Mouse (Mus musculus): ENCODE measurements around the gene Mcur1. TPM values are rescaled to one million over a fixed set of nuclear protein-coding genes. Genes with fewer than 3 reads are reported as not detected.

The Mcur1 gene
- polyA plus RNA-seq, 1 experiment from 2014 or later, result 8.1 TPM

GRCm38 (mm10) chr13:43540205-43540815, 19.7 kb downstream of the Mcur1 start:
- H3K27me3 ChIP-seq, result no peaks in the 10 kb centered on the region
- no peak overlapping the region for H3K4me2 ChIP-seq
- no peak overlapping the region for H3K9ac ChIP-seq
- H3K4me3 ChIP-seq, result no peak overlapping the region
- 74% methylated on average over 14 of the region's 14 CpGs for WGBS
- no peak overlapping the region for H3K27ac ChIP-seq (replicated peaks)
- H3K4me1 ChIP-seq (replicated peaks), result 0 out of 2 replicates have a peak, but pooled peaks cover 8% of the 10 kb centered on the region
- peak; percentile 54; the same call in 1 of the 2 replicates for ATAC-seq (ENCODE audit: low FRiP score, low read depth)
- no peaks in the 10 kb centered on the region for H3K9me3 ChIP-seq
- H3K36me3 ChIP-seq, result peaks cover 7% of the 10 kb centered on the region; the same call in 1 of the 2 replicates

GRCm38 (mm10) chr13:43539409-43539808, 20.6 kb downstream of the Mcur1 start:
- H3K4me2 ChIP-seq, result no peak overlapping the region
- H3K4me3 ChIP-seq, result no peak overlapping the region
- no peak for ATAC-seq (ENCODE audit: low FRiP score, low read depth)
- H3K4me1 ChIP-seq (replicated peaks), result 0 out of 2 replicates have a peak, but pooled peaks cover 8% of the 10 kb centered on the region
- peaks cover 7% of the 10 kb centered on the region; the same call in 1 of the 2 replicates for H3K36me3 ChIP-seq
- H3K9ac ChIP-seq, result no peak overlapping the region
- 88% methylated on average over 3 of the region's 3 CpGs for WGBS
- H3K27me3 ChIP-seq, result no peaks in the 10 kb centered on the region
- no peak overlapping the region for H3K27ac ChIP-seq (replicated peaks)
- H3K9me3 ChIP-seq, result no peaks in the 10 kb centered on the region

GRCm38 (mm10) chr13:43537854-43538253, 22.1 kb downstream of the Mcur1 start:
- no peak overlapping the region for H3K27ac ChIP-seq (replicated peaks)

GRCm38 (mm10) chr13:43534015-43534414, 26.0 kb downstream of the Mcur1 start:
- Histone ChIP-seq H3K36me3 (no peaks in the 10 kb centered on the region), H3K4me1 (replicated peaks) (peaks cover 25% of the 10 kb centered on the region), H3K9ac (no peak overlapping the region), H3K4me3 (no peak overlapping the region), H3K27ac (replicated peaks) (no peak overlapping the region), H3K9me3 (no peaks in the 10 kb centered on the region), H3K27me3 (no peaks in the 10 kb centered on the region), H3K4me2 (no peak overlapping the region)
- 80% methylated on average over 4 of the region's 4 CpGs for WGBS
- ATAC-seq (ENCODE audit: low FRiP score, low read depth), result no peak

More at GRCm38 (mm10) chr13:43537854-43538253, 22.1 kb downstream of the Mcur1 start:
- ATAC-seq (ENCODE audit: low FRiP score, low read depth), result no peak
- WGBS, result 74% methylated on average over 6 of the region's 6 CpGs
- Histone ChIP-seq H3K4me2 (no peak overlapping the region), H3K9me3 (no peaks in the 10 kb centered on the region), H3K9ac (no peak overlapping the region), H3K4me3 (no peak overlapping the region), H3K36me3 (no peaks in the 10 kb centered on the region), H3K27me3 (no peaks in the 10 kb centered on the region), H3K4me1 (replicated peaks) (0 out of 2 replicates have a peak, but pooled peaks cover 8% of the 10 kb centered on the region)

GRCm38 (mm10) chr13:43530832-43531693, 28.9 kb downstream of the Mcur1 start:
- no peak overlapping the region for H3K9ac ChIP-seq
- WGBS, result 8% methylated on average over 13 of the region's 13 CpGs
- no peaks in the 10 kb centered on the region for H3K36me3 ChIP-seq
- peak overlapping the region; percentile 42 for H3K4me2 ChIP-seq
- peak; percentile 94 for ATAC-seq (ENCODE audit: low FRiP score, low read depth)
- H3K4me1 ChIP-seq (replicated peaks), result peaks cover 25% of the 10 kb centered on the region
- H3K27me3 ChIP-seq, result no peaks in the 10 kb centered on the region
- H3K4me3 ChIP-seq, result peak overlapping the region; percentile 4; the same call in 1 of the 2 replicates
- H3K27ac ChIP-seq (replicated peaks), result peak overlapping the region; percentile 67
- no peaks in the 10 kb centered on the region for H3K9me3 ChIP-seq

DNA sequence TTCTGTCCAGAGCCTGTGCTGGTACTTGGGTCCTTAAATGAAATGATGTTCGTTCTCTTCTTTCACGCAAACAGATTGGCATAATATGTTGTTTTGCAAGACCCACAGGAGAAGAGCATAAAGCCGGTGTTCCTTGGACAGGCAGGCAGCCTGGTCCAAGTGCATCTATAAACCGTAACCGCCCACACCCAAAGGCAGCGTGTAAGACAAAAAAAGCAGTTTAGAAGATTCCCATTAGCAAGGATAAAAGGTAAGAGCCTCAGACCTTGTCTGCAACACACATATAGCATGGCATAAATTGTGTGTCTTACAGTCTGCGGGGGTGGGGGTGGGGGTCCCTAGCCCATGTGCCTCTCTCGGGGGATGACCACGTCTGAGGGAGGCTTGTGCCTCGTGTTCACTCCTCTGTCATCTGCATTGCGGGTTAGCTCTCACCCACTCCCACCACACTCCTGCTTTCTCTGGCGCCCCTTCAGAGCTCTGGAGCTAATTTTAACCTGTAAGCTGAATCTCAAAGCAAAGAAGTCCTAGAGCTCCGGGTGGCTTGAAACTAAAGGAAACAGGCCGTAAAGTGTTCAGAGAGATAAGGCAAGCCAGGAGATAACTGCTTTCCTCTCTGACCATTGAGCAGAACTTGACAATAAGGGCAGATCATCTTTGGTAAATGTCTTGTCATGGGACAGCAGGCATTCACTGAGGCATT, 29.7 kb downstream of the Mcur1 start:
- Histone ChIP-seq H3K9ac (no peak overlapping the region), H3K4me1 (replicated peaks) (peaks cover 32% of the 10 kb centered on the region), H3K27me3 (no peaks in the 10 kb centered on the region), H3K4me3 (no peak overlapping the region), H3K36me3 (no peaks in the 10 kb centered on the region), H3K9me3 (no peaks in the 10 kb centered on the region), H3K27ac (replicated peaks) (peak overlapping the region; percentile 67), H3K4me2 (no peak overlapping the region; the same call in 1 of the 2 replicates)
- no peak for ATAC-seq (ENCODE audit: low FRiP score, low read depth)
- WGBS, result 52% methylated on average over 14 of the region's 14 CpGs

DNA sequence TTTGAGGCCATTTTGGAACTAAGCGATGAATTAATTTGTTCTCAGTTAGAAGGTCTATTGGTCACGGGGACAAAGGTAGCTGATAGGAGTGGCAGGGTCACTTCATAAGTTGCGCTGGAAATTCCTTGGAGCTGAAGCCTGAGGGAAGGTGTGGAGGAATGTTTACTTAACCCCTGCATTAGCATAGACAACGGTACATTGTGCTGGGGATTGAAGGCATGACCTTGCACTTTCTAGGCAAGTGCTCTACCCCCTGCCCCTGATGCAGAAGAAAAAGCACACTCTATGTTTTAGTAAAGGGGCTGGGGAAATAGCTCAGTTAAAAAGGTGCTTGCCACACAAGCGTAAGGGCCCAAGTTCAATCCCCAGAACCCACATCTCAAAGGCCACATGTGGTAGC, 33.7 kb downstream of the Mcur1 start:
- Histone ChIP-seq H3K4me1 (replicated peaks) (peaks cover 33% of the 10 kb centered on the region), H3K9me3 (no peaks in the 10 kb centered on the region), H3K27me3 (no peaks in the 10 kb centered on the region), H3K36me3 (no peaks in the 10 kb centered on the region), H3K27ac (replicated peaks) (no peak overlapping the region), H3K4me3 (no peak overlapping the region), H3K4me2 (no peak overlapping the region), H3K9ac (no peak overlapping the region)
- 86% methylated on average over 5 of the region's 5 CpGs for WGBS
- ATAC-seq (ENCODE audit: low FRiP score, low read depth), result no peak

DNA sequence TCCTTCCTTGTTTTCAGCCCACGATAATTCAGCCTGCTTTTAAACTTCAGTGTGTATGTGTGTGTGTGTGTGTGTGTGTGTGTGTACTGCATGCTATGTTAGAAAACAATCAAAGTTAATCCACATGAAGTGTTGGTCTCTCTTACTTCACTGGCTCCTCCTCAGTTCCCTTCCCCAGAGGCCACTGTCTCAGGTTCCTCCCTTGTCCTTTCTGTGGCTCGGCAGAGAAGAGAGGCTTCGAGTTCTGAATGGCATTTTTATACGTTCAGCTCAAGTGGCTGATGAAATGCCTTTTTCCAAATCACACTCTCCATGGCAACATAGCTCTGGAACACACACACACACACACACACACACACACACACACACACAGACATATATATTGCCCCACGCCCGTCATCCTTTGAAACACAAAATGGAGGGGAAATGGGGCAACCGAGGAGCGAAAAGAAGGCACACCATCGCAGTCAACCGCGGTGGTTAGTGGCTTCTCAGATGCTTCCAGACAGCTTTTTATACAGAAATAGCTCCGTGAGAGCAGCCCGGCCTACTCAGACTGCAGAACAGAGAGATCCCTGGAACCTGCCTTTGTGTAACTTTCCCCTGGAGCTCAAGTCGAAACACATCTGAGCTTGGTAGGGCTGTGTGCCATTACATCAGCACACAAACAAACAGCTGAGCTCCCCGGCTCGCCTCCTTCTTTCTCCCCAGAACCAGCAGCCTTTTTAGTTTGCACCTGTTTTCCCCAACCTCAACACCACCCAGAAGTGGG, 34.4 kb downstream of the Mcur1 start:
- H3K4me1 ChIP-seq (replicated peaks), result peaks cover 26% of the 10 kb centered on the region
- WGBS, result 46% methylated on average over 16 of the region's 16 CpGs
- no peak overlapping the region for H3K9ac ChIP-seq
- no peak for ATAC-seq (ENCODE audit: low FRiP score, low read depth)
- peak overlapping the region; percentile 56 for H3K27ac ChIP-seq (replicated peaks)
- no peak overlapping the region for H3K4me3 ChIP-seq
- no peaks in the 10 kb centered on the region for H3K27me3 ChIP-seq
- no peaks in the 10 kb centered on the region for H3K9me3 ChIP-seq
- H3K4me2 ChIP-seq, result no peak overlapping the region
- no peaks in the 10 kb centered on the region for H3K36me3 ChIP-seq

- Histone ChIP-seq H3K27ac (replicated peaks) (peak overlapping the region; percentile 56), H3K9me3 (no peaks in the 10 kb centered on the region), H3K4me2 (no peak overlapping the region), H3K27me3 (no peaks in the 10 kb centered on the region), H3K36me3 (no peaks in the 10 kb centered on the region), H3K4me1 (replicated peaks) (peaks cover 20% of the 10 kb centered on the region), H3K9ac (no peak overlapping the region), H3K4me3 (no peak overlapping the region)
- 48% methylated on average over 16 of the region's 16 CpGs for WGBS
- ATAC-seq (ENCODE audit: low FRiP score, low read depth), result peak; percentile 76
Observed at GRCm38 (mm10) chr13:43524491-43525362, 35.3 kb downstream of the Mcur1 start.

DNA sequence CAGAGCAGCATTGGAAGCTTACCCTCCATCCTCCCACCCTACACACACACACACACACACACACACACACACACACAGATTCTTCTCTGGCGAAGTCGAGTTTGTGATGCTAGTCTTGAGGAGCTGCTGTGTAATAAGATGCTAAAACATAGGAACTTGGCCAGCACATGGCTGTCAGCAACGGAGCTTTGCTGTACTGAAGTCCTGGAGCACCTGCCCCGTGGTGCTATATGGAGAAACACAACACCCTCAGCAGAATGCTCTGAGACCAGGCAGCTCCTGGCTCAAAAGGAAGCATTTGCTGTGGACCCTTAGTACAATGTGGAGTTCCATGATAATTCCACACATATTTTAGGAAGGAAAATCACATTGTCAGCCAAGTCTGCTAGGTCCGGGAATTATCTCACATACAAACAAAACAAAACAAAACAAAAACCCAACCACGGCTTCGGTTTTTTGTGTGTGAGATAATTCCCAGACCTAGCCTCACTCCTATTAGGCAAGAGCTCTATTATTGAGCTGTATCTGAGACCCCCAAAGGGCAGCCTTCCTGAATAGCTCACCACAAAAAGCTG, 36.0 kb downstream of the Mcur1 start:
- peaks cover 20% of the 10 kb centered on the region for H3K4me1 ChIP-seq (replicated peaks)
- H3K27me3 ChIP-seq, result no peaks in the 10 kb centered on the region
- H3K4me3 ChIP-seq, result no peak overlapping the region
- H3K36me3 ChIP-seq, result no peaks in the 10 kb centered on the region
- no peak overlapping the region for H3K27ac ChIP-seq (replicated peaks)
- no peak overlapping the region for H3K4me2 ChIP-seq
- no peak overlapping the region for H3K9ac ChIP-seq
- WGBS, result 68% methylated on average over 7 of the region's 7 CpGs
- ATAC-seq (ENCODE audit: low FRiP score, low read depth), result no peak
- H3K9me3 ChIP-seq, result no peaks in the 10 kb centered on the region
